Mouse (Mus musculus) gastrocnemius, adult 2 months (tissue): Measurements from ENCODE around the gene Tex9. TPM values are rescaled to one million over a fixed set of nuclear protein-coding genes. Genes with fewer than 3 reads are reported as not detected.

Experiments
- DNase-seq: peaks from one replicate; pipeline ENCODE4 v3.0.0; 2022
- H3K27ac ChIP-seq: fragments of 200-600 bp; 2 replicates; pipeline ENCODE4 v1.8.1; 2022; ENCODE audit warnings: mild to moderate bottlenecking
- H3K4me3 ChIP-seq: fragments of 200-600 bp; 2 replicates; pipeline ENCODE4 v1.8.1; 2022; ENCODE audit warnings: mild to moderate bottlenecking, moderate library complexity
- CTCF ChIP-seq: fragments of 200-600 bp; IDR thresholded peaks from 2 replicates; pipeline ENCODE4 v1.8.1; 2022; ENCODE audit warnings: antibody characterized with exemption, mild to moderate bottlenecking, moderate library complexity
- intact Hi-C: fragments of 180-260 bp; cut with DNase I; formaldehyde crosslinking; loops from one replicate; pipeline ENCODE4 v1.15.1; 2025
- total RNA-seq, 2 experiments: library from RNA; stranded (reverse); gene quantifications; 2 replicates each; pipeline ENCODE4 v1.2.3; 2021

The Tex9 gene
- total RNA-seq, 2 experiments from 2014 or later = 1.8 TPM

GRCm38 (mm10) chr9:72449367-72449766, 42.6 kb downstream of the Tex9 start:
- Histone ChIP-seq H3K4me3 (peak overlapping the region; percentile 80), H3K27ac (peak overlapping the region; percentile 77)
- intact Hi-C loops = no loop called here
- TF ChIP-seq CTCF = no peak
- peak; percentile 43 for DNase-seq

DNA sequence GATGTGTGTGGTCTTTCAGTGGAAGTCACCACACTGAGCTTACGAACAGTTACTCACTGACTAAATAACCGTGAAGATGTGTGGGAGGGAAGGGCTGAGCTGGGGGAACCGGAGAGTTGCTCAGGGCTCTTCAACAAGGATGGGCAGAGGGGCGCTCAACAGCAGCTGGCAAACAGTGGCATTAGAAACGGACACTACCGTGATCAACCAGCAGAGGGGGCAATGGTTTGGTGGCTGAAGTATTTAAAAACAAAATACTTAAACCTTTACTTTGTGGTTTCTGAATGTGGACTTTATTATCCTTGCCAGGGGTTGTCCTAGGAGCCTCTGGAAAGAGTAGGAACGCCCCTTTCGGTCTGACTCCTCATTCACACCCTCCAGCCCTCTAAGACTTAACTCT, 44.0 kb downstream of the Tex9 start:
- intact Hi-C loops = no loop called here
- DNase-seq = peak; percentile 71
- TF ChIP-seq CTCF = peak; percentile 77

DNA sequence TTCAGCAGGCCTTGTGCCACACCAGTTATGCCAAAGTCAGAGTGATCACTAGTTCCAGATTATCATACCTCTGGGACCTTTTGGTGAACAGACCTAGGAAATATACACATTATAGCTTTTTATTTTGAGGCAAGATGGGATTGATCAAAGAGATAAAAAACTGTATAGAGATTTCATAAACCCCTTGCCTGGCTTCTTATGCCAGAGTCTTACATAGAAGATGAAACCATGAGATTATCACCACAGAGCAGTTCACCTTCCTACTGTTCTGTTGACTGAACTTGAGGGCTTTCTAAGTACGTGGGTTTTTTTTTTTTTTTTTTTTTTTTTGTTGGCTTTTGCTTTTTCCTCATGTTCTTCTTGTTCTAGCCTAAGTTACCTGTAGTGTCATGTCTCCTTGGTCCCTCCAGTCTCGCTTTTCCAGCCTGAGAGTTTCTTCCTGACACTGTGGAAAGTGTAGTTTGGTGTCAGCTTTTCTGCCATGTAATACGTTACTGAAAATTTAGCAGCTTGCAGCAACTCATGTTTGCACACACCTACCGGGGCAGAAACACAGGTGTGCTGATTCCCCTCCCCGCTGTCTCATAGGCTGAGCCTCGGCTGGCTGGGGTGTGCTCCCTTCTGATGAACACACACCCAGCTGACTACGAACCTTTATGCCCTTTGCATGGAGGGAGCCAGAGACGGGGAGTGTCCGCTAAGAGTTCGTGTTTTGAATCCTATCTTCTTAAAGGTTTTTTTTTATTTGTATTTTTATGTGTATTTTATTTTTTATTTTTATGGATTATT, 49.9 kb downstream of the Tex9 start:
- H3K4me3 ChIP-seq = no peak overlapping the region
- TF ChIP-seq CTCF = no peak
- no peak for DNase-seq
- H3K27ac ChIP-seq = no peak overlapping the region
- intact Hi-C loops = no loop called here

More for the DNA sequence above, 44.0 kb downstream of the Tex9 start:
- Histone ChIP-seq H3K4me3 (peak overlapping the region; percentile 80), H3K27ac (no peak overlapping the region)

GRCm38 (mm10) chr9:72440948-72441926, 50.8 kb downstream of the Tex9 start:
- Histone ChIP-seq H3K27ac (no peak overlapping the region), H3K4me3 (no peak overlapping the region)
- DNase-seq = no peak
- intact Hi-C loops = no loop called here
- no peak for TF ChIP-seq CTCF

DNA sequence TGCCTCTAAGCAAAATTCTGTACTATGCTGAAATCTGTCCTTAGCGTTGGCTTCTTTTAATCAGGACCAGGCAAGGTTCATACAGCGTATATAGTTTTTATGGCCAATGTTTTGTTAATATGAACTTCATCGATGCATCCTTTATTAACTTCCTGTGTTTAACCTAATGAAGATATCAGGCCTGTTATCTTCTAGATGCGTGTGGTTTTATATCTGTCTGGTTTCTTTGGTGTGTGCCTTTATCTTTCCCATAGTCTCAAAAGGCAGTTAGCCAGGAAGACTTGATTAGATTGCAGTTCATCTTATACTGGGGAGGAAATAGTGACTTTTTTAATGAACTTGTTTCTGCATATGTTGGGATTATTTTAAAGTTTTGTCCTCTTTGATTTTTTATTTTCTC, 51.7 kb downstream of the Tex9 start:
- no peak overlapping the region for H3K4me3 ChIP-seq
- no peak for TF ChIP-seq CTCF
- no peak for DNase-seq
- intact Hi-C loops = no loop called here
- H3K27ac ChIP-seq = no peak overlapping the region

- intact Hi-C loops = no loop called here
- H3K27ac ChIP-seq = no peak overlapping the region
- H3K4me3 ChIP-seq = peak overlapping the region; percentile 76
- DNase-seq = no peak
- TF ChIP-seq CTCF = no peak
Measured at GRCm38 (mm10) chr9:72438749-72439148, 53.3 kb downstream of the Tex9 start.

DNA sequence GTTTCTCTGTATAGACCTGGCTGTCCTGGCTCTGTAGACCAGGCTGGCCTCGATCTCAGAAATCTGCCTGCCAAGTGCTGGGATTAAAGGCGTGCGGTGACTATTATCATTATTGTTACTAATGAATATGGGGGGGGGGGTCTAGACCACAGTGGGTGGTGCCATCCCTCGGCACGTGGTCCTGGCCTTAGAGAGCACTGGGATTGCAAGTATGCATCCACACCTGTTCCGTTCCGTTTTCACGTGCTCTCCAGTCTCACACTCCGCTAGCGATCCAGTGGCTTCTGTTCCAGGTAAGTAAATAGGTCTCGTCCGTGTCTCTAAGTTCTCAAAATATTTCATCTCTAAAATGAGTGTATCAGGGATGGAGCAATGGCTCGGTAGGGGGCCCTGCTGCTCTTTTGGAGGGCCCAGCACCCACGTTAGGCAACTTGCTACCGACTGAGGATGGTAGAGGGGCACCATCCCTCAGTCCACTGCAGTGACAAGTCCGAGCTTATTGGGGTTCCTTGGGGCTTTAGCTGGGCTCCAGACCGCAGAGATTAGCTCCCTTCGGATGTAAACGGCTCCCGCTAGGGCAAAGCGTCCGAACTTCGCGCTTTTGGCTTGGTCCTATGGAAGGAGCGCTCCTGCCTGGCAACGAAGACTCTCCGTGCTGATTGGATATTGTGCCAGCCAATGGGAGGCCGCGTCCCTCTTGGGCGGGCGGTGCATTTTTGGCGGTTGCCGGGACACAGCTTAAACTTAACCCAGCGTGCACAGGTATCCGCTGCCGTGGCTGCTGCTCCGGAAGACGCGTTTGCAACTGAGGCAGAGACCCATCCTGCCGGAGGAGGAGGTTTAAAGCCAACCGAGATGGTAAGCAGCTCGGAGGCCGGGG, 54.0 kb downstream of the Tex9 start, which contains the start of gene Mns1:
Gene Mns1 (plus strand): TSS at position 190 of the 880 bp plus-strand sequence.
- DNase-seq = peak; percentile 96
- intact Hi-C loops = no loop called here
- TF ChIP-seq CTCF = no peak
- Histone ChIP-seq H3K4me3 (peak within 1 kb of the TSS; percentile 76), H3K27ac (no peak within 1 kb of the TSS)

DNA sequence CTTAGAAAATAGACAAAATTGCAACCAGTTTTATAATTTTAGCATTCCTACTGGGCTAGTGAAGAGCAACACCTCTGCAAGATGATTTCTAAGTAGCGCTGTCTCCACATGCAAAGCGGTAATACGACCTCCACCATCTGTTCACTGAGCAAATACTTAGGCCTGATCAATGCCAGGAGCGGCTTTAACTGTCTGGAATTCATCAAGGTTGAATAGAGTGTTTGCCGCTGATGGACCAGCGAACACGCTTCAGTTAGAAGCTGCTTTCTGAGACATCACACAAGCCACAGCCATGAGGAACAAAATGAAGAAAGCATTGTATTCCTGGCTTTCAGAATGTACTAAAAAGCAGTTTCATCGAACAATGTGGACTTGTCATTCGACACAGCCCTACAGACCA, 57.1 kb downstream of the Tex9 start:
- Histone ChIP-seq H3K27ac (no peak overlapping the region), H3K4me3 (no peak overlapping the region)
- DNase-seq = no peak
- TF ChIP-seq CTCF = no peak
- intact Hi-C loops = no loop called here

GRCm38 (mm10) chr9:72427861-72428260, 64.2 kb downstream of the Tex9 start:
- TF ChIP-seq CTCF = no peak
- intact Hi-C loops = no loop called here
- H3K4me3 ChIP-seq = no peak overlapping the region
- no peak for DNase-seq
- no peak overlapping the region for H3K27ac ChIP-seq

DNA sequence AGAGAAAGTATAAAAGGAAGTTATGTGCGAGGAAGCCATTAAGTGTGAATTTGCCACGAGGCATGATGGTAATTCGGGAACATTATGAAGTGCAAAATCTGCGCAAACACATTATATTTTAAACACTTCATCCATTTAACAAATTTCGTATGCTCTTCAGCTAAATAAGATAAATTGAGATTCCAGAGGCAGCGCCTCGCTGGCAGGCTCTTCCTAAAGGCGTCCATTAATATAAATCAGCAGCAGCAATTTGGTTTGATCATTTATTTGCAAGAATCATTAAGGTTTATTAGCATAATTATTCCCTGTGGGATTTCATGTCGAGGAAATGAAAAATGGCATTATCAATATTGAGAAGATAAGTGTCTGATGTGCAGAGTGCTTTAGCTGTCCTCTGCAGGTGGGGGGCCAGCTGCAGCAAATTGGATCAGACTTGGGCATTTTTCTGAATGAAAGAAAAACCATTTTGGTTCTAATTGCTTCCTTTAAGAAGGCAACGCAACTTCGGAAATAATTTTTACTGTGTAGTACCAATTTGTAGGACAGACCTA, 66.6 kb downstream of the Tex9 start:
- no peak for DNase-seq
- Histone ChIP-seq H3K27ac (no peak overlapping the region), H3K4me3 (no peak overlapping the region)
- no peak for TF ChIP-seq CTCF
- intact Hi-C loops = no loop called here

- peak; percentile 14; the same call in 1 of the 2 replicates for TF ChIP-seq CTCF
- H3K4me3 ChIP-seq = no peak overlapping the region
- H3K27ac ChIP-seq = no peak overlapping the region
- DNase-seq = no peak
- intact Hi-C loops = no loop called here
Measured at GRCm38 (mm10) chr9:72422753-72423152, 69.3 kb downstream of the Tex9 start.

DNA sequence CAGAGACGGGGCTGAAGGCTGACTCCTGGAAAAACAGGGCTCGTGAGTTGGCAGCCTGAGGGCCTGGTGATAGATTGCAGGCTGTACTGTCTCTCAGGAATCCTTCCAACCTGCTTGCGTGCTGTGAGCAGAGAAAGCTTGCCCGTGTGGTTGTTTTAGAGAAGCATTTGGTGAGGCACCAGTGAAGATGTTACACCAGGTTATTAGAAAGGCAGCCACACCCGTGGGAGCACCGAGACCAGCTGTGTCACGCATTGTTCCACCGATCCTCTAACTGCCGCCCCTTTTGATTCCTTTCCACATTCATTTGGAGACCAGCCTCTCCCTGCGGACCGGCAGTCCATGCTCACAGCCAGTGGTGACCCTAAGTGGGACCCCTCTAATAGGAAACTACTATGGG, 69.7 kb downstream of the Tex9 start:
- intact Hi-C loops = no loop called here
- no peak for TF ChIP-seq CTCF
- DNase-seq = no peak
- peak overlapping the region; percentile 39 for H3K4me3 ChIP-seq
- H3K27ac ChIP-seq = peak overlapping the region; percentile 48
